In the genomic region with DNA sequence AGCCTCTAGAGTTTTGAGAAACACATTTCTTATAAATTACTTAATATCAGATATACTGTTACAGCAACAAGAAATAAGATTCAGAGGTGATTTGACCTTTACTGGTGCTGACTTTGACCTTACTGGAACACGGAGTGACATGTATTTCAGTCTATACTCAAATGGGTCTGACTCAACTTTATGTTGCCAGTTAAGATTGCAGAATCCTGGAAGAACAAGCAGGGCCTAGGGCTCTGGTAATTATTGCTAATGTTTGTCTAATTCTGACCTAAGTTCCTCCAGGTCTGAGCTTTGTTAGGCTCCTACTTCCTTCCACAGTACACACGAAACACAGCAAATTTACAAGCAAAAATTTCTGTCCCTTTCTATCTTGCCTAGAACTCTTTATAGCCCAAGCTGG, we compare ENCODE assay signal across 27 mouse cellular contexts. TPM values are rescaled to one million over a fixed set of nuclear protein-coding genes. Genes with fewer than 3 reads are reported as not detected.
"Had no signal": no experiment of that assay in that cellular context is flagged by ENCODE, and none has a peak within 500 bp of the region (broad histone marks: within the 10 kb centered on the region; RNA-seq: fewer than 3 reads in every experiment).

No protein-coding gene starts in this region.

- H3K36me3 ChIP-seq: heart, embryonic 13.5 days; heart, embryonic 15.5 days; hindbrain, embryonic 13.5 days; hindbrain, embryonic 15.5 days; kidney, embryonic 15.5 days; limb, embryonic 15.5 days; liver, embryonic 12.5 days had no signal

- H3K27ac ChIP-seq: gastrocnemius, adult 2 months; heart, adult 2 months; heart, embryonic 13.5 days; heart, embryonic 15.5 days; hindbrain, embryonic 13.5 days; hindbrain, embryonic 15.5 days; hindbrain, postnatal 0 days; kidney, embryonic 15.5 days; kidney, postnatal 0 days; limb, embryonic 13.5 days; limb, embryonic 15.5 days; liver, embryonic 12.5 days; liver, embryonic 14.5 days had no signal

- H3K4me2 ChIP-seq: heart, embryonic 11.5 days; heart, embryonic 13.5 days; heart, embryonic 15.5 days; hindbrain, embryonic 13.5 days; hindbrain, embryonic 15.5 days; kidney, embryonic 15.5 days; limb, embryonic 13.5 days; limb, embryonic 15.5 days; liver, embryonic 12.5 days had no signal

- ATAC-seq: hindbrain, postnatal 0 days; intestine, embryonic 16.5 days; liver, embryonic 12.5 days had no signal

- DNase-seq: gastrocnemius, adult 2 months; gastrocnemius, postnatal 10 days; gastrocnemius, postnatal 25 days; heart, adult 11 months; heart, adult 2 months; heart, postnatal 14 days; heart, postnatal 36 days; kidney, adult 11 months; kidney, adult 8-10 months; kidney, postnatal 14 days; kidney, postnatal 36 days; layer of hippocampus, adult 9-11 months; layer of hippocampus, postnatal 36 days had no signal

- H3K4me1 ChIP-seq: heart, embryonic 15.5 days; hindbrain, embryonic 15.5 days; kidney, embryonic 15.5 days; limb, embryonic 13.5 days; limb, embryonic 15.5 days; liver, embryonic 12.5 days had no signal

- H3K27me3 ChIP-seq: heart, embryonic 13.5 days; heart, embryonic 15.5 days; hindbrain, embryonic 13.5 days; hindbrain, embryonic 15.5 days; kidney, embryonic 15.5 days; limb, embryonic 13.5 days; limb, embryonic 15.5 days; liver, embryonic 12.5 days had no signal

- H3K9ac ChIP-seq: heart, embryonic 13.5 days; heart, embryonic 15.5 days; hindbrain, embryonic 13.5 days; hindbrain, embryonic 15.5 days; kidney, embryonic 15.5 days; limb, embryonic 13.5 days; limb, embryonic 15.5 days; liver, embryonic 12.5 days; liver, embryonic 14.5 days had no signal

- H3K4me3 ChIP-seq: gastrocnemius, adult 2 months; heart, adult 2 months; heart, embryonic 13.5 days; heart, embryonic 15.5 days; hindbrain, embryonic 13.5 days; hindbrain, embryonic 15.5 days; kidney, embryonic 15.5 days; limb, embryonic 13.5 days; limb, embryonic 15.5 days; liver, embryonic 12.5 days had no signal

- H3K9me3 ChIP-seq: heart, embryonic 13.5 days; heart, embryonic 15.5 days; hindbrain, embryonic 13.5 days; hindbrain, embryonic 15.5 days; kidney, embryonic 15.5 days; limb, embryonic 13.5 days; limb, embryonic 15.5 days; liver, embryonic 12.5 days had no signal

RNA-seq across cellular contexts. Expression of gene Itgb8, which starts 28.0 kb away (rescaled TPM):
- total RNA-seq: hematopoietic stem cell, adult 5-6 weeks had no signal
